Mouse (Mus musculus) liver, embryonic 11.5 days (tissue): Measurements from ENCODE around the gene Mob3b. TPM values are rescaled to one million over a fixed set of nuclear protein-coding genes. Genes with fewer than 3 reads are reported as not detected.

Source experiments
- ATAC-seq: fragments of 200-750 bp; cut with Nextera tagmentation; replicated peaks from 2 replicates; pipeline ENCODE4 v1.8.0; 2017; ENCODE audit warnings: moderate number of reproducible peaks, mild to moderate bottlenecking, moderate TSS enrichment, moderate library complexity; ENCODE audit not compliant: low FRiP score
- DNase-seq: peaks from one replicate; pipeline ENCODE4 v3.0.0-alpha.2; 2017; ENCODE audit warnings: low spot score
- H3K27ac ChIP-seq: fragments of 300-500 bp; sonication (generic); 2 replicates; pipeline ENCODE4 v1.5.1; 2014; ENCODE audit warnings: mild to moderate bottlenecking, low read depth, low read length, control low read depth
- H3K27me3 ChIP-seq: fragments of 300-500 bp; sonication (generic); replicated peaks from 2 replicates; pipeline ENCODE4 v1.6.1; 2014; ENCODE audit warnings: low read length, mixed read lengths; ENCODE audit not compliant: control insufficient read depth, insufficient read depth
- H3K36me3 ChIP-seq: fragments of 300-500 bp; sonication (generic); 2 replicates; pipeline ENCODE4 v1.6.1; 2014; ENCODE audit warnings: mild to moderate bottlenecking, low read length, moderate library complexity, mixed read lengths; ENCODE audit not compliant: control insufficient read depth, insufficient read depth
- H3K4me1 ChIP-seq: fragments of 300-500 bp; sonication (generic); replicated peaks from 2 replicates; pipeline ENCODE4 v1.6.1; 2014; ENCODE audit warnings: low read length, mixed read lengths; ENCODE audit not compliant: control insufficient read depth, insufficient read depth
- H3K4me2 ChIP-seq: fragments of 300-500 bp; sonication (generic); 2 replicates; pipeline ENCODE4 v1.6.1; 2014; ENCODE audit warnings: mild to moderate bottlenecking, control low read depth, moderate library complexity
- H3K4me3 ChIP-seq: fragments of 300-500 bp; sonication (generic); 2 replicates; pipeline ENCODE4 v1.5.1; 2014; ENCODE audit warnings: low read depth, low read length, control low read depth
- H3K9ac ChIP-seq: fragments of 300-500 bp; sonication (generic); 2 replicates; pipeline ENCODE4 v1.6.1; 2014; ENCODE audit warnings: low read depth, low read length, control low read depth
- H3K9me3 ChIP-seq: fragments of 300-500 bp; sonication (generic); 2 replicates; pipeline ENCODE4 v1.6.1; 2016; ENCODE audit warnings: low read length, inconsistent platforms, mixed read lengths; ENCODE audit not compliant: control insufficient read depth
- WGBS: fragments of 180-500 bp; shearing (Covaris S2); extraction: QIAGEN DNeasy Blood & Tissue Kit; methylation state at CpG from one replicate; pipeline ENCODE4 v1.1.7; 2014; 5-methylcytosine and 5-hydroxymethylcytosine counted together
- polyA plus RNA-seq: library from polyadenylated mRNA; unstranded; fragments of >200 nt; fragmentation: Nextera tagmentation; extraction: Ambion mirVana; gene quantifications from 2 replicates; pipeline ENCODE4 v1.2.1, GENCODE M21; 2014

Gene Mob3b
- polyA plus RNA-seq, 1 experiment from 2014 or later, result 7.6 TPM

DNA sequence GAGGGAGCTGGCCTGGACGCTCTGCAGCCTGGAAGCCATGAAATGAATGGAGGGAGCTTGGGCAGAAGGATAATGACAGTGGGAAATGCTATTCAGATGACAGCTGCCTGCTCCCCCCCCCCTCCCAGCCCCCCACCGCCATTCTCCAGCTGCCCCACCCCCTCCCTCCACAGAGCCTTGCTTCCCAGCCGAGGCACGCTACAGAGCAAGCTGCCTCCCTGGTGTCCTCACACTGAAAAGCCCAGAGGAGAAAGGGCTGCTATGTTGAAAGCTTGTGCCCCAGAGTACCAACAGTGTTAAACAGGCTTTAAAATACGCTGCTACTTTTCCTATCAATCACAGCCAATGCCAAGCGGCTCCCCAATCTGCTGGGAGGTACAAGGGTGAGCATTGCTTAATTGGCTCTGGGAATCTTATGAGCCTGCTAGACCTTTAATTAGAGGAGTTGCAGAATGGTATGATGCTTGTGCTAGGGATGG is 31.9 kb downstream of the Mob3b start:
- H3K27me3 ChIP-seq, result no peaks in the 10 kb centered on the region
- no peak overlapping the region for H3K27ac ChIP-seq
- H3K4me1 ChIP-seq, result peaks cover 7% of the 10 kb centered on the region
- no peak overlapping the region for H3K4me2 ChIP-seq
- no peak for DNase-seq
- H3K36me3 ChIP-seq, result no peaks in the 10 kb centered on the region
- no peak overlapping the region for H3K9ac ChIP-seq
- no peak for ATAC-seq
- WGBS, result 34% methylated on average over 6 of the region's 6 CpGs
- no peaks in the 10 kb centered on the region for H3K9me3 ChIP-seq
- no peak overlapping the region for H3K4me3 ChIP-seq

DNA sequence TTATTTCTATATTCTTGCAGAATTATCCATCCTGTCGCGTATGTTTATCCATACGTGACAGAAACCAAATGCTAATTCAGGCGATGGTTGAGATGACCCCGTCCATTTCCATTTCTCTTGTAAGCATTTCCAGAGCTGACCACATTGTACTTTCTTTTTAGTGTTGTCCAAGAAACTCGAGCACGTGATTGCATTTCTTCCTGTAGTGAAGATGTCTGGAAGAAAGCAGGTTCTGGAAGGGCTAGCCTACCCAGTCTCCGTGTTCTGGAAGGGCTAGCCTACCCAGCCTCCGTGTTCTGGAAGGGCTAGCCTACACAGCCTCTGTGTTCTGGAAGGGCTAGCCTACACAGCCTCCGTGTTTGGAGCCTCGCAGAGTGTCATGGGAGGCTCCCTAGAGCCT is 33.3 kb downstream of the Mob3b start:
- Histone ChIP-seq H3K9me3 (no peaks in the 10 kb centered on the region), H3K4me1 (peaks cover 5% of the 10 kb centered on the region), H3K9ac (no peak overlapping the region), H3K4me2 (no peak overlapping the region), H3K4me3 (no peak overlapping the region), H3K27me3 (no peaks in the 10 kb centered on the region), H3K36me3 (no peaks in the 10 kb centered on the region), H3K27ac (no peak overlapping the region)
- WGBS, result 79% methylated on average over 11 of the region's 11 CpGs
- DNase-seq (no peak), ATAC-seq (no peak)

DNA sequence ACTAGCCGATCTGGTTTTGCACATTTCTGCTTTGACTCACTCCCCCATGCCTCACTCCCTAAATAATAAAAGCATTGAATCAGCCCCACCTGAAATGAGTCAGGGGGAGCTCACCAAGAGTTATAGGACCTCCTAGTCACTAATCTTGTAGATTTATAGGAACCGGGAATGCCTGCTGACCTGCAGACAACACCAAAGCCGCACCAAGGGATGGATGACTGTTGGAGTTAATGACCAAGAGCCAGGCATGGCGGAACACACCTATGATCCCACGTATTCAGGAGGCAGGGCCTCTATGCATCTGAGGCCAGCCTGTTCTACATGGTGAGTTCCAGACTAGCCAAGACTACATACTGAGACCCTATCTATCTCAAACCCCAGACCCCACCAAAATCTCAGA is 34.2 kb downstream of the Mob3b start:
- Histone ChIP-seq H3K9ac (no peak overlapping the region), H3K27me3 (no peaks in the 10 kb centered on the region), H3K4me3 (no peak overlapping the region), H3K36me3 (no peaks in the 10 kb centered on the region), H3K27ac (no peak overlapping the region), H3K4me1 (peaks cover 5% of the 10 kb centered on the region), H3K9me3 (no peaks in the 10 kb centered on the region), H3K4me2 (no peak overlapping the region)
- DNase-seq, result no peak
- 70% methylated on average over 5 of the region's 5 CpGs for WGBS
- ATAC-seq, result no peak

DNA sequence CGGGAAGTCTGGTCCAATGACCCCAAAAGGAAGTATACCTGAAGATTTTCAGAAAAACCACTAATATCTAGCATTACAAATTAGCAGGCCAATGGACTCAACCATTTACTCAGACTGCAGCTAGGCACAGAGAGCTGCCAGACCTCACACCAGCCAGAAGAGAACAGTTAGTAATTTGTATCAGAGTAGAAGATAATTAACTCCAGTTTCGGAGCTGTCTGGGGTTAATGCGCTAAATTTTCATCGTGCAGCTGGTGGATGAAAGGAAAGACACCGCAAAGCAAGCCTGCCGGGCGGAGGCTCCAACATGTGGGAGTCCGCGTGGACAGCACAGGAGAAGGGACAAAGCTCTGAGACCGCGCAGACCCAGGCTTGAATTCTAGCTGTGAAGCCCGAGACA is 36.2 kb downstream of the Mob3b start:
- Histone ChIP-seq H3K36me3 (no peaks in the 10 kb centered on the region), H3K9ac (no peak overlapping the region)

DNA sequence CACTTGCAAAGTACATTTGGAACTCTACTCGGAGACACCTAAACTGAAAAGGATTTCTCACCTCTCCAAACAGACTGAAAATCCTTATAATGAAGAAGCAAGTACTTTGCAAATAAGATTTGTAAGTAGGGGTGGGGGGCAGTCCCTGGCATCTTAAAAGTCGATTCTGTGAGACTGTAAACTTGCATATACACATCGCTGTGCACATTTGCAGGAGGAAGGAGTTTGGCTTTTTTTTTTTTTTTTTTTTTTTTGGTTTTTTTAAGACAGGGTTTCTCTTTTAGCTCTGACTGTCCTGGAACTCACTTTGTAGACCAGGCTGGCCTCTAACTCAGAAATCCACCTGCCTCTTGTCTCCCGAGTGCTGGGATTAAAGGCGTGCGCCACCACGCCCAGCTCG is 36.7 kb downstream of the Mob3b start:
- Histone ChIP-seq H3K27ac (no peak overlapping the region), H3K4me3 (no peak overlapping the region), H3K9me3 (no peaks in the 10 kb centered on the region), H3K9ac (no peak overlapping the region), H3K4me2 (no peak overlapping the region), H3K27me3 (no peaks in the 10 kb centered on the region), H3K36me3 (no peaks in the 10 kb centered on the region), H3K4me1 (peaks cover 2% of the 10 kb centered on the region)
- DNase-seq (no peak), ATAC-seq (no peak)
- WGBS, result 81% methylated on average over 8 of the region's 8 CpGs

More for the DNA sequence above, 36.2 kb downstream of the Mob3b start:
- no peak overlapping the region for H3K4me2 ChIP-seq
- H3K27me3 ChIP-seq, result no peaks in the 10 kb centered on the region
- ATAC-seq (no peak), DNase-seq (no peak)
- H3K4me3 ChIP-seq, result no peak overlapping the region
- H3K4me1 ChIP-seq, result peaks cover 2% of the 10 kb centered on the region
- H3K9me3 ChIP-seq, result no peaks in the 10 kb centered on the region
- 67% methylated on average over 12 of the region's 12 CpGs for WGBS
- H3K27ac ChIP-seq, result no peak overlapping the region

DNA sequence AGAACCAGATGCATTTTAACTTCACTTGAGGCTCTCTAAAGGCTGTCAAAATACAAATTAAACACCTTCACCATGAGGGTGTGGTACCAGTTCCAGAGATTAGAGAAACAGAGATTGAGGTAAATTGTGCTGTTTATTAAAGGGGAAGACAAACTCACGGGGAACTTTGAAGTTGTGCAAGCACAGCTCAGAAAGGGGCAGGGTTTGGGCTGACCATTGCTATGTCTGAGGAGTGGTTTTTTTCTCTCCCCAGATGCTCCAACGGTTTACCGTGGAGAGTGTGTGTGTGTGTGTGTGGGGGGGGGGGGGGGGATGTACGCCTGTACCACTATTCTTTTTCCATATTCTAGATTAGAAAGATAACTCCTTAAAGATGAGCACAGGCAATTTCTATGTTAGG is 37.1 kb downstream of the Mob3b start:
- H3K4me1 ChIP-seq, result peaks cover 2% of the 10 kb centered on the region
- H3K36me3 ChIP-seq, result no peaks in the 10 kb centered on the region
- no peak for ATAC-seq
- H3K9ac ChIP-seq, result no peak overlapping the region
- H3K27ac ChIP-seq, result no peak overlapping the region
- no peaks in the 10 kb centered on the region for H3K9me3 ChIP-seq
- no peaks in the 10 kb centered on the region for H3K27me3 ChIP-seq
- no peak overlapping the region for H3K4me3 ChIP-seq
- no peak for DNase-seq
- H3K4me2 ChIP-seq, result no peak overlapping the region
- 67% methylated on average over 3 of the region's 4 CpGs for WGBS

- Histone ChIP-seq H3K27me3 (no peaks in the 10 kb centered on the region), H3K27ac (no peak overlapping the region), H3K4me2 (no peak overlapping the region), H3K36me3 (no peaks in the 10 kb centered on the region), H3K4me1 (peaks cover 2% of the 10 kb centered on the region; the same call in 1 of the 2 replicates), H3K9ac (no peak overlapping the region), H3K9me3 (no peaks in the 10 kb centered on the region), H3K4me3 (no peak overlapping the region)
- no peak for DNase-seq
- WGBS, result 76% methylated on average over 2 of the region's 2 CpGs
- ATAC-seq, result no peak
Observed at GRCm38 (mm10) chr4:35118851-35119250, 38.4 kb downstream of the Mob3b start.

DNA sequence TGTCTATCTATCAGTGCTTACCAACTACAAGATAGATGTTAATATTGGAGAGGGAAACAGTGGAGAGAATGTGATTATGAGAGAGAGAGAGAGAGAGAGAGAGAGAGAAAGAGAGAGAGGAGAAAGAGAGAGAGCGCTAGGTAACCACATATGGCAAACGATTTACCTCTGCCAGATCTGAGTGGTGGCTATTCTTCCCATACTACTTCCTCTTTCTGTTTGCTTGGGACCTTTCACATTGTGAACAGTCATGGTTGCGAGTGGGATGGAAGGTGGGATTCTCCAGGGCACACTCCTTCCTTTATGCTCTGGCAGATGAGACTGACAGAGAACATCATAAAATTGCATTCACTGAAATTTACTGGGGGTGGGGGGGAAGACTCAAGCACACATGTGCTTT is 40.1 kb downstream of the Mob3b start:
- H3K9ac ChIP-seq, result no peak overlapping the region
- no peak overlapping the region for H3K4me2 ChIP-seq
- H3K4me3 ChIP-seq, result no peak overlapping the region
- 68% methylated on average over 3 of the region's 3 CpGs for WGBS
- no peaks in the 10 kb centered on the region for H3K27me3 ChIP-seq
- H3K9me3 ChIP-seq, result no peaks in the 10 kb centered on the region
- no peaks in the 10 kb centered on the region for H3K36me3 ChIP-seq
- ATAC-seq, result no peak
- no peak for DNase-seq
- peaks cover 2% of the 10 kb centered on the region; the same call in 1 of the 2 replicates for H3K4me1 ChIP-seq
- no peak overlapping the region for H3K27ac ChIP-seq

DNA sequence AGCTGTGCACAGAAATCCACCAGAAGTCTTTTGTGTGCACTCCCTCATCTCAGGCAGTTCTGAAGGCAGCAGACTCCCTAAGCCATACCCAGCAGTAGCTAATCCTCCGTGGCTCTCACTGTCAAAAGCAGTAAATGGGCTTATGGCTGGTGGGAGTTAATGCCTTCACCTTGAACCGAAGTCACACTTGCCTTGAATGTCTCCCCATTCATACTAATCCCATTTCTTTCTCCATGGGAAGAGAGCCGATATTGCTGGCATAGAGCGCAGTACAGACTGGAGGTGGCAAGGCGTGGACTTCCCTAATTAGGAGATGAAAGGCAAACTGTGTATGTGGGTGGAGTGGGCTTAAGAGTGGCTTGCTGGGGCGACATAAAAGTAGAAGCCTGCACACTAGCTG is 41.4 kb downstream of the Mob3b start:
- Histone ChIP-seq H3K36me3 (no peaks in the 10 kb centered on the region), H3K4me3 (no peak overlapping the region), H3K27ac (no peak overlapping the region), H3K27me3 (no peaks in the 10 kb centered on the region), H3K9ac (no peak overlapping the region), H3K9me3 (no peaks in the 10 kb centered on the region), H3K4me1 (no peaks in the 10 kb centered on the region; the same call in 1 of the 2 replicates), H3K4me2 (no peak overlapping the region)
- whole genome bisulfite sequencing, result 73% methylated on average over 6 of the region's 6 CpGs
- no peak for ATAC-seq
- DNase-seq, result no peak
